Mouse (Mus musculus) liver, embryonic 13.5 days (tissue): ENCODE data around the gene Sox11. TPM values are rescaled to one million over a fixed set of nuclear protein-coding genes. Genes with fewer than 3 reads are reported as not detected.

Experiments used
- ATAC-seq: fragments of 200-750 bp; cut with Nextera tagmentation; 2 replicates; pipeline ENCODE4 v1.8.0; 2017; ENCODE audit warnings: low read depth, mild to moderate bottlenecking, moderate number of reproducible peaks, moderate library complexity
- DNase-seq: peaks from one replicate; pipeline ENCODE4 v3.0.0; 2022
- H3K27ac ChIP-seq: fragments of 300-500 bp; sonication (generic); 2 replicates; pipeline ENCODE4 v1.5.1; 2015; ENCODE audit warnings: moderate library complexity, mild to moderate bottlenecking, inconsistent platforms
- H3K27me3 ChIP-seq: fragments of 300-500 bp; sonication (generic); 2 replicates; pipeline ENCODE4 v1.6.1; 2015; ENCODE audit warnings: mild to moderate bottlenecking, inconsistent platforms
- H3K36me3 ChIP-seq: fragments of 300-500 bp; sonication (generic); 2 replicates; pipeline ENCODE4 v1.6.1; 2015; ENCODE audit warnings: mild to moderate bottlenecking, inconsistent platforms
- H3K4me1 ChIP-seq: fragments of 300-500 bp; sonication (generic); replicated peaks from 2 replicates; pipeline ENCODE4 v1.6.1; 2015; ENCODE audit warnings: inconsistent platforms
- H3K4me2 ChIP-seq: fragments of 300-500 bp; sonication (generic); 2 replicates; pipeline ENCODE4 v1.6.1; 2015; ENCODE audit warnings: inconsistent platforms, mild to moderate bottlenecking, moderate library complexity
- H3K4me3 ChIP-seq: fragments of 300-500 bp; sonication (generic); replicated peaks from 2 replicates; pipeline ENCODE4 v1.5.1; 2015; ENCODE audit warnings: mild to moderate bottlenecking, inconsistent platforms
- H3K9ac ChIP-seq: fragments of 300-500 bp; sonication (generic); 2 replicates; pipeline ENCODE4 v1.6.1; 2015; ENCODE audit warnings: mild to moderate bottlenecking, inconsistent platforms
- H3K9me3 ChIP-seq: fragments of 300-500 bp; sonication (generic); replicated peaks from 2 replicates; pipeline ENCODE4 v1.6.1; 2016; ENCODE audit warnings: inconsistent platforms
- WGBS: fragments of 180-500 bp; shearing (Covaris S2); methylation state at CpG from one replicate; pipeline ENCODE4 v1.1.7; 2015; ENCODE audit not compliant: insufficient replicate concordance; 5-methylcytosine and 5-hydroxymethylcytosine counted together
- polyA plus RNA-seq: library from polyadenylated mRNA; unstranded; fragments of >200 nt; fragmentation: Nextera tagmentation; extraction: Ambion mirVana; gene quantifications from 2 replicates; pipeline ENCODE4 v1.2.1, GENCODE M21; 2015

Sox11 gene
- polyA plus RNA-seq, 1 experiment from 2014 or later, result 2.1 TPM

GRCm38 (mm10) chr12:27298721-27299120, 43.7 kb downstream of the Sox11 start:
- Histone ChIP-seq H3K9ac (no peak overlapping the region), H3K4me1 (no peaks in the 10 kb centered on the region), H3K4me3 (no peak overlapping the region), H3K27ac (no peak overlapping the region), H3K4me2 (no peak overlapping the region), H3K27me3 (no peaks in the 10 kb centered on the region), H3K9me3 (no peaks in the 10 kb centered on the region), H3K36me3 (no peaks in the 10 kb centered on the region)
- no peak for ATAC-seq
- no peak for DNase-seq
- WGBS, result 69% methylated on average over 3 of the region's 3 CpGs

DNA sequence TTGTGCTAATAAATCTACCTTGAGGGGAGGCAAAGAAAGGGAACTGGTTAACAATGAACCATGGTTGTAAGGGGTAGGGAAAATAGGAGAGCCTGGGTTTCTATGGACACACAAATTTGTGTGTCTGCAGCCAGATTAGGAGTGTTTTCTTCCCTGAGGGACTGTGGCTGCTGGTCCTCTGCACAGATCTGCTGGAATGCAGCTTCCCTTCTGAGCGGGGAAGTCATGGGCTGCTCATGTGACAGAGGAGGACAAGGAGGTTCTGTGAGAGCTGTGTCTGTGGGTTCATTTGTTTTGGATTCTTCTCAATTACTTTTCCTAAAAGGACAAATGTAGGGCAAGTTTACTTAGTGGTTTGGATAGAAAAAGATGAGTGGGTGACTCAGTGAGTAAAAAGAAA, 48.2 kb downstream of the Sox11 start:
- Histone ChIP-seq H3K9me3 (no peaks in the 10 kb centered on the region), H3K4me1 (no peaks in the 10 kb centered on the region), H3K27me3 (no peaks in the 10 kb centered on the region), H3K4me2 (no peak overlapping the region), H3K4me3 (no peak overlapping the region), H3K36me3 (no peaks in the 10 kb centered on the region), H3K9ac (no peak overlapping the region), H3K27ac (no peak overlapping the region)
- ATAC-seq (no peak), DNase-seq (no peak)
- 23% methylated on average over 1 of the region's 1 CpGs for WGBS

DNA sequence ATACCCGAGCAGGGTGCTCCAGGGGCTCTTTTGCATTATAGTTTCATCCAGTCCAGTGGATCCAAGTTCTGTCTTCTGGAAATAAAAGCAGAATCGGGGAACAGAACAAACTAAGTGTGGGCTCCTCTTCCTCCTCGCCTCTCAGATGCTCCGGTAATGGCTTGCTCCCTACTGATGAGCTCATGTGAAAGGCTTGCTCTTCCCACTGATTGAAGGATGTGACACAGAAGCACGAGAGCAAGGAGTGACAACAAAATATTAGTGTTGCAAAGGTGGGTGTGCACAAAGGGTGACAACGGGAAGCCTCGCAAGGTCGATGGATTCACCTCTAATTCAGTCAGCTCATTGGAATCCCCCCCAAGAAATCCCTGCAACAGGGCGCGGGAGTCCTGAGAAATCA, 48.6 kb downstream of the Sox11 start:
- 56% methylated on average over 10 of the region's 10 CpGs for WGBS
- DNase-seq, result no peak

DNA sequence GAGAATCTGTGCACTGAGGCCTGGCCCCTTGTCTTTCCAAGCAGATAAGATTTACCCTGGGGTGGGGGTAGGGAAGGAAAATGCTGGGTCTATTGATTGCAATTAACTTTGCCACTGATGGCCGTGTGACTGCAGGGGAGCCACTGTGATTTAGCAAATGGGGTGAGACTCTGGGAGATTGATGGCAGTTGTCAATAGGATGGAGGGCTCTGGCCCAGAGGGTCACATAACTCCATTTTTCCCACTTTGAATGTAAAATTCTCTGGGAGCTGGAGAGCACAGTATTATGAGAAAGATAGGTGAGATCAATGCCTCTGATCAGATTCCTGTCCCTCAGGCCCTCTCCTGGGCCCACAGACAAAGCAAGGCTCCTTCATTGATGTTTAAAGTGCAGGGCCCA, 49.2 kb downstream of the Sox11 start:
- no peak for ATAC-seq
- H3K27me3 ChIP-seq, result no peaks in the 10 kb centered on the region

More for the DNA sequence above, 48.6 kb downstream of the Sox11 start:
- no peaks in the 10 kb centered on the region for H3K9me3 ChIP-seq
- H3K4me1 ChIP-seq, result no peaks in the 10 kb centered on the region
- H3K9ac ChIP-seq, result no peak overlapping the region
- H3K4me2 ChIP-seq, result no peak overlapping the region
- no peak for ATAC-seq
- H3K27ac ChIP-seq, result no peak overlapping the region
- no peaks in the 10 kb centered on the region for H3K27me3 ChIP-seq
- H3K36me3 ChIP-seq, result no peaks in the 10 kb centered on the region
- H3K4me3 ChIP-seq, result no peak overlapping the region

More for the DNA sequence above, 49.2 kb downstream of the Sox11 start:
- H3K4me2 ChIP-seq, result no peak overlapping the region
- no peak overlapping the region for H3K4me3 ChIP-seq
- no peak overlapping the region for H3K9ac ChIP-seq
- H3K36me3 ChIP-seq, result no peaks in the 10 kb centered on the region
- no peak overlapping the region for H3K27ac ChIP-seq
- whole genome bisulfite sequencing, result 30% methylated on average over 1 of the region's 1 CpGs
- no peaks in the 10 kb centered on the region for H3K9me3 ChIP-seq
- no peaks in the 10 kb centered on the region for H3K4me1 ChIP-seq
- DNase-seq, result no peak
